Mouse (Mus musculus): ENCODE data around the gene Hs3st2. TPM values are rescaled to one million over a fixed set of nuclear protein-coding genes. Genes with fewer than 3 reads are reported as not detected.

The Hs3st2 gene
- total RNA-seq, 2 experiments from 2014 or later = not detected

- intact Hi-C loops (cut with DNase I; ENCODE audit: low total_unique reads) = no loop called here
- no peak for DNase-seq
Observed at GRCm38 (mm10) chr7:121533639-121534038, 142.0 kb downstream of the Hs3st2 start.

DNA sequence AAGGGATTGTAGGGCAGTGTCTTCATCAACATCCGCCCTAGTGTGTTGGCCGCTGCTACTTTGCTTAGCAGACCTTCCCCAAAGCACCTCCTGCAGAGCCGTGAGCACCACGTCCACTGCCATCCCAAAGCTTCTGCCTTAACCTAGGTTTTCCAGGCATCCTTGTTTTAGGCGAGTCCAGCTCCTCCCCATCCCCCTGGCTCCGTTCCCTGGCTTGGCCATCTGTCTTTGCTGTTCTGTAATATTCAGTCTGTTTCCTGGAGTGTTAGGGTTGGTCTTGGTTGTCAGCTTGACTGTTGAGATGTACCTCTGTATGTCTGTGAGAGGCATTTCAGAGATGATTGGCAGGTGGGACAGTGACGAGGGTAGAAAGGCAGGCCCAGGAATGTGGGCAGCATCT is 142.7 kb downstream of the Hs3st2 start:
- DNase-seq = no peak
- intact Hi-C loops (cut with DNase I; ENCODE audit: low total_unique reads) = no loop called here

DNA sequence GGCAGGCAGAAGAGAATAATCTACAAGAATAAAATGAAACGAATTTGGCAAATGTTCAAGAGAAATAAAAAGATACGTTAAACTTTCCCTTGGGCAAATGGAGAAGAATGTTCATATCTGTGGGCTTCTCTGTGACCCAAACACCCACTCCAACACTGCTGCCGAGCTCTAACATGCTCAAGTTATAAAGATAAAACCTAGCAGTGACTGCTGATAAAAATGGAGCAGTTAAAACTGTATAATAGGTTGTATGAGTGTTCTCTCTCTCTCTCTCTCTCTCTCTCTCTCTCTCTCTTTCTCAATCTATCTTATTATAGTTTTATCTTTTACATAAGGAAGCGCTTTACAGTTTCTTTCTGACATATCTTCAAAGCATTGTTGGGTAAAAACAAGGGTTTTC is 144.3 kb downstream of the Hs3st2 start:
- intact Hi-C loops (cut with DNase I; ENCODE audit: low total_unique reads) = no loop called here
- no peak for DNase-seq

- intact Hi-C loops (cut with DNase I; ENCODE audit: low total_unique reads) = no loop called here
- DNase-seq = no peak
Observed at GRCm38 (mm10) chr7:121539405-121540275, 148.0 kb downstream of the Hs3st2 start.

- DNase-seq = no peak
- intact Hi-C loops (cut with DNase I; ENCODE audit: low total_unique reads) = no loop called here
Observed at GRCm38 (mm10) chr7:121542458-121542857, 150.8 kb downstream of the Hs3st2 start.

GRCm38 (mm10) chr7:121549329-121550022 is 157.8 kb downstream of the Hs3st2 start:
- DNase-seq = no peak
- intact Hi-C loops (cut with DNase I; ENCODE audit: low total_unique reads) = no loop called here
